Mouse (Mus musculus): ENCODE results near the gene Nav2. TPM values are rescaled to one million over a fixed set of nuclear protein-coding genes. Genes with fewer than 3 reads are reported as not detected.

Gene Nav2
- polyA plus RNA-seq, 1 experiment from 2014 or later, result 10.1 TPM

- Histone ChIP-seq H3K9ac (ENCODE audit: low read depth, low read length) (no peak within 1 kb of the TSS), H3K27me3 (ENCODE audit: insufficient read depth, low read length) (peaks cover 84% of the 10 kb centered on the region), H3K27ac (no peak within 1 kb of the TSS), H3K9me3 (replicated peaks; ENCODE audit: low read length) (no peaks in the 10 kb centered on the region), H3K4me2 (ENCODE audit: low read length) (no peak within 1 kb of the TSS), H3K4me1 (replicated peaks; ENCODE audit: insufficient read depth, low read length) (peaks cover 9% of the 10 kb centered on the region), H3K4me3 (replicated peaks; ENCODE audit: low read depth, low read length) (no peak within 1 kb of the TSS), H3K36me3 (ENCODE audit: insufficient read depth, low read length) (no peaks in the 10 kb centered on the region)
- TF ChIP-seq CTCF (IDR thresholded peaks at IDR 0.05; ENCODE audit: low read depth), result no peak
- ATAC-seq (replicated peaks; ENCODE audit: low FRiP score, low read depth) (no peak), DNase-seq (ENCODE audit: low spot score) (no peak)
- under 1% methylated on average over 31 of the region's 33 CpGs for WGBS
These were observed 728.1 kb downstream of the Nav2 start, which contains the start of gene Dbx1 for GRCm38 (mm10) chr7:49636491-49637115. Dbx1 (minus strand) TSS chr7:49636849.

GRCm38 (mm10) chr7:49637281-49637680 lies 728.8 kb downstream of the Nav2 start:
- H3K9me3 ChIP-seq (replicated peaks; ENCODE audit: low read length), result no peaks in the 10 kb centered on the region
- H3K9ac ChIP-seq (ENCODE audit: low read depth, low read length), result no peak overlapping the region
- WGBS, result 4% methylated on average over 9 of the region's 9 CpGs
- ATAC-seq (replicated peaks; ENCODE audit: low FRiP score, low read depth) (no peak), DNase-seq (ENCODE audit: low spot score) (no peak)
- no peak overlapping the region for H3K4me2 ChIP-seq (ENCODE audit: low read length)
- TF ChIP-seq CTCF (IDR thresholded peaks at IDR 0.05; ENCODE audit: low read depth), result no peak
- peaks cover 9% of the 10 kb centered on the region for H3K4me1 ChIP-seq (replicated peaks; ENCODE audit: insufficient read depth, low read length)
- no peak overlapping the region for H3K4me3 ChIP-seq (replicated peaks; ENCODE audit: low read depth, low read length)
- H3K27ac ChIP-seq, result no peak overlapping the region
- H3K27me3 ChIP-seq (ENCODE audit: insufficient read depth, low read length), result peaks cover 82% of the 10 kb centered on the region
- no peaks in the 10 kb centered on the region for H3K36me3 ChIP-seq (ENCODE audit: insufficient read depth, low read length)

- no peaks in the 10 kb centered on the region for H3K9me3 ChIP-seq (replicated peaks; ENCODE audit: low read length)
- peaks cover 9% of the 10 kb centered on the region for H3K4me1 ChIP-seq (replicated peaks; ENCODE audit: insufficient read depth, low read length)
- no peak for ATAC-seq (replicated peaks; ENCODE audit: low FRiP score, low read depth)
- no peaks in the 10 kb centered on the region for H3K36me3 ChIP-seq (ENCODE audit: insufficient read depth, low read length)
- H3K9ac ChIP-seq (ENCODE audit: low read depth, low read length), result no peak overlapping the region
- no peak overlapping the region for H3K27ac ChIP-seq
- WGBS, result 2% methylated on average over 21 of the region's 21 CpGs
- peak; percentile 14 for DNase-seq (ENCODE audit: low spot score)
- peaks cover 76% of the 10 kb centered on the region for H3K27me3 ChIP-seq (ENCODE audit: insufficient read depth, low read length)
- no peak overlapping the region for H3K4me2 ChIP-seq (ENCODE audit: low read length)
- no peak for TF ChIP-seq CTCF (IDR thresholded peaks at IDR 0.05; ENCODE audit: low read depth)
- no peak overlapping the region for H3K4me3 ChIP-seq (replicated peaks; ENCODE audit: low read depth, low read length)
These were observed 729.5 kb downstream of the Nav2 start for GRCm38 (mm10) chr7:49637851-49638663.

GRCm38 (mm10) chr7:49638941-49639776 lies 730.6 kb downstream of the Nav2 start:
- H3K27ac ChIP-seq, result no peak overlapping the region
- H3K4me2 ChIP-seq (ENCODE audit: low read length), result peak overlapping the region; percentile 33; the same call in 1 of the 2 replicates
- H3K9ac ChIP-seq (ENCODE audit: low read depth, low read length), result no peak overlapping the region
- H3K4me3 ChIP-seq (replicated peaks; ENCODE audit: low read depth, low read length), result 0 out of 2 replicates have a peak overlapping the region, but pooled peaks have one; percentile 4
- H3K9me3 ChIP-seq (replicated peaks; ENCODE audit: low read length), result no peaks in the 10 kb centered on the region
- 4% methylated on average over 35 of the region's 35 CpGs for WGBS
- no peak for DNase-seq (ENCODE audit: low spot score)
- no peak for ATAC-seq (replicated peaks; ENCODE audit: low FRiP score, low read depth)
- peaks cover 66% of the 10 kb centered on the region for H3K27me3 ChIP-seq (ENCODE audit: insufficient read depth, low read length)
- no peaks in the 10 kb centered on the region for H3K36me3 ChIP-seq (ENCODE audit: insufficient read depth, low read length)
- H3K4me1 ChIP-seq (replicated peaks; ENCODE audit: insufficient read depth, low read length), result 0 out of 2 replicates have a peak, but pooled peaks cover 2% of the 10 kb centered on the region
- TF ChIP-seq CTCF (IDR thresholded peaks at IDR 0.05; ENCODE audit: low read depth), result no peak

GRCm38 (mm10) chr7:49639864-49640708 lies 731.6 kb downstream of the Nav2 start:
- Histone ChIP-seq H3K36me3 (ENCODE audit: insufficient read depth, low read length) (no peaks in the 10 kb centered on the region), H3K27me3 (ENCODE audit: insufficient read depth, low read length) (peaks cover 62% of the 10 kb centered on the region), H3K4me3 (replicated peaks; ENCODE audit: low read depth, low read length) (no peak overlapping the region), H3K9me3 (replicated peaks; ENCODE audit: low read length) (no peaks in the 10 kb centered on the region), H3K27ac (no peak overlapping the region), H3K4me1 (replicated peaks; ENCODE audit: insufficient read depth, low read length) (no peaks in the 10 kb centered on the region), H3K9ac (ENCODE audit: low read depth, low read length) (no peak overlapping the region), H3K4me2 (ENCODE audit: low read length) (no peak overlapping the region)
- ATAC-seq (replicated peaks; ENCODE audit: low FRiP score, low read depth) (no peak), DNase-seq (ENCODE audit: low spot score) (no peak)
- no peak for TF ChIP-seq CTCF (IDR thresholded peaks at IDR 0.05; ENCODE audit: low read depth)
- WGBS, result 17% methylated on average over 18 of the region's 18 CpGs
